In the genomic region with DNA sequence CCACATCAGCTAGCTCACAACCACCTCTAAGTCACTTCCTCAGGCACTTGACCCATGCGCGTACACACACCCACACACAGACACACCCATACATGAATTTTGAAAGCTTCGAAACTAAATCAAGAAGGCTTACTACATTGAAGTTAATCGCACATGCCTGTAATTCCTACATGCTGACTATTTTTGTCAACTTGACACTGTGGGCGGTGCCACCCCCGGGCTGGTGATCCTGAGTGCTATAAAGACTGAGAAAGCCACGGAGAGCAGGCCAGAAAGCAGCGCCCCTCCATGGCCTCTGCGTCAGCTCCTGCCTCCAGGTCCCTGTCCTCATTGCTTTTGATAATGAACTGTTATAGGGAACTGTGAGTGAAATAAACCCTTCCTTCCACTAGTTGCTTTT, we compare ENCODE assay signal across 8 mouse cellular contexts. TPM values are rescaled to one million over a fixed set of nuclear protein-coding genes. Genes with fewer than 3 reads are reported as not detected.
DNase-seq lines count a peak whose midpoint lies in the region; ATAC-seq and TF ChIP-seq lines count a peak whose summit lies in the region.

No protein-coding gene starts in this region.

- H3K9ac ChIP-seq in forebrain, embryonic 12.5 days = peak overlapping the region; percentile 73
- peak overlapping the region; percentile 67 for H3K9ac ChIP-seq in hindbrain, embryonic 14.5 days
- no peak overlapping the region for H3K9ac ChIP-seq in limb, embryonic 15.5 days
- H3K9ac ChIP-seq in midbrain, embryonic 15.5 days = no peak overlapping the region

- peaks cover 18% of the 10 kb centered on the region for H3K36me3 ChIP-seq in forebrain, embryonic 12.5 days (replicated peaks)
- H3K36me3 ChIP-seq in hindbrain, embryonic 14.5 days (replicated peaks; ENCODE audit: control insufficient read depth, insufficient read depth) = peaks cover 9% of the 10 kb centered on the region; the same call in 1 of the 2 replicates
- peaks cover 8% of the 10 kb centered on the region for H3K36me3 ChIP-seq in limb, embryonic 15.5 days
- H3K36me3 ChIP-seq in midbrain, embryonic 15.5 days (replicated peaks) = no peaks in the 10 kb centered on the region

- 35% methylated on average over 9 of the region's 9 CpGs for WGBS in forebrain, embryonic 12.5 days
- WGBS in hindbrain, embryonic 14.5 days = 28% methylated on average over 9 of the region's 9 CpGs
- 24% methylated on average over 9 of the region's 9 CpGs for WGBS in limb, embryonic 15.5 days
- WGBS in midbrain, embryonic 15.5 days = 33% methylated on average over 9 of the region's 9 CpGs

- H3K27me3 ChIP-seq in forebrain, embryonic 12.5 days = peaks cover 5% of the 10 kb centered on the region; the same call in 1 of the 2 replicates
- H3K27me3 ChIP-seq in hindbrain, embryonic 14.5 days (ENCODE audit: control insufficient read depth, insufficient read depth, low read length) = no peaks in the 10 kb centered on the region
- no peaks in the 10 kb centered on the region for H3K27me3 ChIP-seq in limb, embryonic 15.5 days
- 0 out of 2 replicates have a peak, but pooled peaks cover 7% of the 10 kb centered on the region for H3K27me3 ChIP-seq in midbrain, embryonic 15.5 days (replicated peaks)

- H3K4me2 ChIP-seq in forebrain, embryonic 12.5 days = peak overlapping the region; percentile 84
- H3K4me2 ChIP-seq in hindbrain, embryonic 14.5 days (replicated peaks) = peak overlapping the region; percentile 93
- H3K4me2 ChIP-seq in limb, embryonic 15.5 days = peak overlapping the region; percentile 96
- peak overlapping the region; percentile 98 for H3K4me2 ChIP-seq in midbrain, embryonic 15.5 days

- peak overlapping the region; percentile 86 for H3K4me3 ChIP-seq in gastrocnemius, adult 2 months
- H3K4me3 ChIP-seq in forebrain, embryonic 12.5 days (replicated peaks) = peak overlapping the region; percentile 74
- peak overlapping the region; percentile 58 for H3K4me3 ChIP-seq in hindbrain, embryonic 14.5 days (replicated peaks; ENCODE audit: low read length)
- peak overlapping the region; percentile 69 for H3K4me3 ChIP-seq in limb, embryonic 15.5 days
- H3K4me3 ChIP-seq in midbrain, embryonic 15.5 days = peak overlapping the region; percentile 86

- peak; percentile 25 for DNase-seq in gastrocnemius, adult 2 months
- DNase-seq in gastrocnemius, adult 8-10 months (ENCODE audit: low spot score in 2 of 2) = no peak
- DNase-seq in adipocyte (ENCODE audit: low spot score) = peak; percentile 81
- DNase-seq in hindbrain, embryonic 14.5 days (ENCODE audit: low spot score) = no peak
- peak; percentile 44 for DNase-seq in thymus, postnatal 4 days

- TF ChIP-seq CTCF in gastrocnemius, adult 2 months (IDR thresholded peaks at IDR 0.05) = no peak

- intact Hi-C loops in gastrocnemius, adult 2 months (cut with DNase I) = no loop called here

- no peaks in the 10 kb centered on the region for H3K9me3 ChIP-seq in forebrain, embryonic 12.5 days
- H3K9me3 ChIP-seq in hindbrain, embryonic 14.5 days (ENCODE audit: control insufficient read depth, low read length) = no peaks in the 10 kb centered on the region
- no peaks in the 10 kb centered on the region for H3K9me3 ChIP-seq in limb, embryonic 15.5 days
- no peaks in the 10 kb centered on the region for H3K9me3 ChIP-seq in midbrain, embryonic 15.5 days

- peaks cover 28% of the 10 kb centered on the region for H3K4me1 ChIP-seq in forebrain, embryonic 12.5 days
- H3K4me1 ChIP-seq in hindbrain, embryonic 14.5 days (replicated peaks; ENCODE audit: control insufficient read depth, insufficient read depth, low read length) = peaks cover 12% of the 10 kb centered on the region
- H3K4me1 ChIP-seq in limb, embryonic 15.5 days = peaks cover 30% of the 10 kb centered on the region
- H3K4me1 ChIP-seq in midbrain, embryonic 15.5 days = peaks cover 18% of the 10 kb centered on the region

- no peak for ATAC-seq in forebrain, embryonic 12.5 days (ENCODE audit: low FRiP score)
- ATAC-seq in hindbrain, embryonic 14.5 days (ENCODE audit: low FRiP score) = no peak
- no peak for ATAC-seq in limb, embryonic 15.5 days (ENCODE audit: insufficient number of reproducible peaks, low FRiP score, low TSS enrichment, low read depth)
- no peak for ATAC-seq in midbrain, embryonic 15.5 days (replicated peaks)

- H3K27ac ChIP-seq in gastrocnemius, adult 2 months = peak overlapping the region; percentile 46; the same call in 1 of the 2 replicates
- H3K27ac ChIP-seq in forebrain, embryonic 12.5 days = no peak overlapping the region
- H3K27ac ChIP-seq in hindbrain, embryonic 14.5 days = peak overlapping the region; percentile 83
- 0 out of 2 replicates have a peak overlapping the region, but pooled peaks have one; percentile 88 for H3K27ac ChIP-seq in limb, embryonic 15.5 days
- H3K27ac ChIP-seq in midbrain, embryonic 15.5 days = peak overlapping the region; percentile 83

RNA-seq across cellular contexts. Expression of a gene that starts 23.7 kb away (rescaled TPM):
- total RNA-seq in gastrocnemius, adult 2 months (2021) = under 1 TPM; 0.78 to 0.82 TPM
- 1 to 10 TPM in 2 of 4 experiments, under 1 TPM in 2; 0.87 to 1.9 (median 1.0) TPM for total RNA-seq in gastrocnemius, adult 8-10 months (2022)
- 169 and 172 TPM in 2 replicates for polyA plus RNA-seq in forebrain, embryonic 12.5 days (2016; fragmentation: Nextera tagmentation; extraction: Ambion mirVana)
- 87.7 and 97.9 TPM in 2 replicates for polyA plus RNA-seq in hindbrain, embryonic 14.5 days (2014; fragmentation: Nextera tagmentation; extraction: Ambion mirVana)
- polyA plus RNA-seq in limb, embryonic 15.5 days (2015; fragmentation: Nextera tagmentation; extraction: Ambion mirVana) = 151 and 153 TPM in 2 replicates
- 81.5 and 95.9 TPM in 2 replicates for polyA plus RNA-seq in midbrain, embryonic 15.5 days (2015; fragmentation: Nextera tagmentation; extraction: Ambion mirVana)

Comparison
In these comparisons a context has a peak if more than half of its experiments do, and no peak if none do; other contexts are left out.
1. DNase-seq: peak in gastrocnemius, adult 2 months (single experiment), adipocyte (single experiment) and thymus, postnatal 4 days (single experiment); none in gastrocnemius, adult 8-10 months (0 of 2) and hindbrain, embryonic 14.5 days (single experiment).
2. H3K9ac ChIP-seq: peak in forebrain, embryonic 12.5 days (single experiment) and hindbrain, embryonic 14.5 days (single experiment); none in limb, embryonic 15.5 days (single experiment) and midbrain, embryonic 15.5 days (single experiment).
3. Peak in every context shown above with its lines, with median percentiles within 50 percentile points of each other: H3K4me3 ChIP-seq and H3K4me2 ChIP-seq.